Mouse (Mus musculus) G1E (cell line): ENCODE results near the gene Tesmin. TPM values are rescaled to one million over a fixed set of nuclear protein-coding genes. Genes with fewer than 3 reads are reported as not detected.

Experiments used
- ATAC-seq: 2 replicates; pipeline ENCODE4 v1.8.0; 2016; ENCODE audit warnings: mild to moderate bottlenecking; ENCODE audit not compliant: insufficient number of reproducible peaks, poor library complexity, low FRiP score, severe bottlenecking; ENCODE audit errors: extremely low read depth
- DNase-seq: peaks from one replicate; pipeline ENCODE4 v3.0.0; 2012; ENCODE audit warnings: low spot score
- H3K27me3 ChIP-seq: 2 replicates; pipeline ENCODE4 v1.6.1; 2012; ENCODE audit warnings: mild to moderate bottlenecking, low read length, inconsistent platforms; ENCODE audit not compliant: insufficient read depth
- H3K36me3 ChIP-seq: replicated peaks from 2 replicates; pipeline ENCODE3; 2012; ENCODE audit warnings: mild to moderate bottlenecking, inconsistent platforms
- H3K4me1 ChIP-seq: 2 replicates; pipeline ENCODE4 v1.6.1; 2012; ENCODE audit warnings: low read depth, low read length, inconsistent platforms, mixed read lengths; ENCODE audit not compliant: insufficient read depth
- H3K4me3 ChIP-seq: 2 replicates; pipeline ENCODE4 v1.5.1; 2012; ENCODE audit warnings: low read depth, mild to moderate bottlenecking, inconsistent platforms, low read length, moderate library complexity, mixed read lengths
- H3K9me3 ChIP-seq: replicated peaks from 2 replicates; pipeline ENCODE4 v1.6.1; 2012; ENCODE audit warnings: inconsistent platforms
- CTCF ChIP-seq: IDR thresholded peaks from 2 replicates; pipeline ENCODE4 v1.5.1; 2012; ENCODE audit warnings: low read depth, low read length, inconsistent platforms, mixed read lengths
- GATA1 ChIP-seq: IDR thresholded peaks from 2 replicates; pipeline ENCODE4 v1.6.1; 2012; ENCODE audit warnings: borderline replicate concordance, low read length, inconsistent platforms, mixed read lengths
- GATA2 ChIP-seq: IDR thresholded peaks from 2 replicates; pipeline ENCODE4 v1.6.1; 2012; ENCODE audit warnings: low read depth, low read length, inconsistent platforms, borderline replicate concordance
- POLR2AphosphoS5 ChIP-seq: IDR thresholded peaks from 2 replicates; pipeline ENCODE4 v1.6.1; 2012; ENCODE audit warnings: low read depth, low read length, inconsistent platforms; ENCODE audit not compliant: insufficient replicate concordance
- TAL1 ChIP-seq: conservative IDR thresholded peaks from 2 replicates; pipeline ENCODE4 v1.6.1; 2012; ENCODE audit warnings: low read depth, low read length, inconsistent platforms, mixed read lengths
- polyA plus RNA-seq: library from polyadenylated mRNA; stranded (reverse); fragments of >175 nt; gene quantifications from 2 replicates; pipeline ENCODE4 v1.2.3, GENCODE M21; 2012
- total RNA-seq, 2 experiments: library from RNA; stranded (forward) in 1 of 2; stranded (reverse) in 1 of 2; fragments of 200-1000 nt in 1 of 2; fragments of >200 nt in 1 of 2; fragmentation: Nextera tagmentation in 1 of 2; gene quantifications; 2 replicates each; pipeline ENCODE4 v1.2.3; 2014 to 2017

The Tesmin gene
- total and polyA plus RNA-seq, 3 experiments = 0.17 to 0.33 TPM; not detected in 1

DNA sequence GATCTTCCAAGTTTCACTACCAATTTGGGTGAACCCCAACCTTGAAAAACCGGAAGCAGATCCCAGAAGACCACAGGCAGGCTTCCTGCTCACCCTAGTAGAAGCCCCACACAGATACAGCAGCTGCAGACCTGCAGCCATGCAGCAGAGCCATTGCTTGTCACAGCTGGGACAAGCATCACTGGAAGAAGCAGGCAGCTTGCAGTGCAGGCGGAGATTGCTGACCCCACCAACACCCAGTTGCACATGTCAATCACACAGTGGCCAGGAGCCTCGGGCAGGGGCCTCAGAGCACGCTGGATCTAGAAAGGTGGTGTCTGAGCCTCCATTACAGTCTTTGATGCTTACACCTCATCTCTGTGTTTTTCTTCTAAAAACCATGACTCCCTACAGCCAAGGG is 45.5 kb downstream of the Tesmin start:
- H3K9me3 ChIP-seq = no peaks in the 10 kb centered on the region
- H3K4me1 ChIP-seq = 0 out of 2 replicates have a peak, but pooled peaks cover 2% of the 10 kb centered on the region
- H3K4me3 ChIP-seq = no peak overlapping the region
- H3K36me3 ChIP-seq = no peaks in the 10 kb centered on the region
- ATAC-seq (no peak), DNase-seq (no peak)
- no peak for TF ChIP-seq GATA2
- TF ChIP-seq GATA1 = no peak
- TF ChIP-seq TAL1 = no peak
- TF ChIP-seq CTCF = no peak
- TF ChIP-seq POLR2AphosphoS5 = no peak
- H3K27me3 ChIP-seq = peaks cover 30% of the 10 kb centered on the region

DNA sequence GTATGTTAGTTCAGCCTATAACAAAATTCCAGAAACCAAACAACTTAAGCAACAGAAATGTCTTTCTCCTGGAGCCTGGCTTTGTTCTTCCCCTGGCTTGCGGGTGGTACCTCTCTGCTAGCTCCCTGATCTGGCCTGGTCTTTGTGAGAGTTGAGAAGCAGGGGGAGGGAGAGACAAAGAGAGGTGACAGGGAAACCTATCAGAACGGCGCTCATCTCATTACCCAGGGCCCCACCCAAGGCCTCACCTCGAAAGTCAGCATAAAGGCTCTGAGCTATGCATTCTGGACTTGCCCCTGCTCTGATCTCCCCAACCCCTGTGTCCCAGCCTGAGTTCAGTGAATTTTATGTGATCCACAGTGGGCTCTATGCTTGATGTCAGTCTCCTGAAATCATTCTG is 46.0 kb downstream of the Tesmin start:
- no peak overlapping the region for H3K4me3 ChIP-seq
- H3K9me3 ChIP-seq = no peaks in the 10 kb centered on the region
- peaks cover 35% of the 10 kb centered on the region for H3K27me3 ChIP-seq
- no peak for TF ChIP-seq GATA2
- TF ChIP-seq CTCF = no peak
- no peak for TF ChIP-seq GATA1
- no peak for TF ChIP-seq POLR2AphosphoS5
- no peak for TF ChIP-seq TAL1
- H3K4me1 ChIP-seq = no peaks in the 10 kb centered on the region
- no peak for ATAC-seq
- H3K36me3 ChIP-seq = no peaks in the 10 kb centered on the region
- no peak for DNase-seq

DNA sequence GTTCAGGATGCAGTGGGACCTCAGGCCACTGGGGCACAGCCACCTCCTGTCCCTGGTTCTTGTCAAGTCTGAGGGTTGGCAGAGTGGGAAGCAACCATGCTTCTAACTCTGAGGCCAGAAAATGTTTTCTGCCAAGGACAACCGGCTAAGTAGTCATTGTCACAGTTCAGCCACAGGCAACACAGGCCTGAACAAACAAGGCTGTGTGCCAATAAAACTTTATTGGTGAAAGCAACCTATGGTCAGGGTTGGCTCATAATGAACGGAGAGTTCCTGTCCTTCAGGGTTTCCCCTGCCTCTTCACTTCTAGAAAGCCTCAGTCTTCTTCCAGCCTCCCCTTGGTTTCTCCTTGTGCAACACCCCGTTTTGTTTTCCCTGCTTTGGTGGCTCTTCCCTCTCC is 47.2 kb downstream of the Tesmin start:
- ATAC-seq = no peak
- Histone ChIP-seq H3K4me3 (no peak overlapping the region), H3K27me3 (peaks cover 43% of the 10 kb centered on the region)

GRCm38 (mm10) chr19:3436840-3437239 is 48.2 kb downstream of the Tesmin start:
- TF ChIP-seq GATA1 (no peak), CTCF (peak; percentile 45)
- H3K9me3 ChIP-seq = no peaks in the 10 kb centered on the region
- no peaks in the 10 kb centered on the region for H3K4me1 ChIP-seq
- H3K27me3 ChIP-seq = peaks cover 46% of the 10 kb centered on the region
- no peak overlapping the region for H3K4me3 ChIP-seq
- DNase-seq (peak; percentile 35), ATAC-seq (no peak)
- H3K36me3 ChIP-seq = no peaks in the 10 kb centered on the region

More for the DNA sequence above, 47.2 kb downstream of the Tesmin start:
- Histone ChIP-seq H3K36me3 (no peaks in the 10 kb centered on the region), H3K4me1 (no peaks in the 10 kb centered on the region), H3K9me3 (no peaks in the 10 kb centered on the region)
- TF ChIP-seq GATA2 (no peak), CTCF (no peak), GATA1 (no peak), POLR2AphosphoS5 (no peak), TAL1 (no peak)
- DNase-seq = no peak

- Histone ChIP-seq H3K27me3 (peaks cover 54% of the 10 kb centered on the region), H3K36me3 (no peaks in the 10 kb centered on the region), H3K9me3 (no peaks in the 10 kb centered on the region), H3K4me3 (no peak overlapping the region), H3K4me1 (no peaks in the 10 kb centered on the region)
- no peak for TF ChIP-seq CTCF
- TF ChIP-seq GATA1 = no peak
- no peak for TF ChIP-seq POLR2AphosphoS5
- no peak for TF ChIP-seq GATA2
- TF ChIP-seq TAL1 = no peak
- no peak for DNase-seq
- no peak for ATAC-seq
Measured at GRCm38 (mm10) chr19:3437980-3438379, 49.3 kb downstream of the Tesmin start.

DNA sequence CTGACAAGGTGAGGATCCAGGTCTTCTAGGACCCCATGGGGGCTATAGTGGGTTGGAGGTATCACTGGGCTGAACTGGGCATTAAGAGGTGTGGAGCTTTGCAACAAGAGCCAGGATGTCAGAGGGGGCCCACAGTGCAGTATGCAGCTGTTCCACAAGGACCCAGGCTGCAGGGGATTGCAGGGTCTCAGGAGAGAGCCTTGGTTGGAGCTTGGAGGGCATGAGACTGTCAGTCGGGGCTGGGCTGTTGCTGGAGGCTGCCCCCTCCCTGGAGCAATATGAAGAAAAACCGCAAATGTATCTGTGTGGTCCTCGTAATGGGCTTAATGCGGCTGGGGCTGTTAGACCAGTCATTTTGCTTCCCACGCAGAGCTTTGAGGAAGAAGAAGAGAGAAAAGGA is 52.0 kb downstream of the Tesmin start:
- no peak overlapping the region for H3K4me3 ChIP-seq
- H3K4me1 ChIP-seq = no peaks in the 10 kb centered on the region
- no peak for ATAC-seq
- H3K9me3 ChIP-seq = no peaks in the 10 kb centered on the region
- H3K36me3 ChIP-seq = no peaks in the 10 kb centered on the region
- no peak for DNase-seq
- TF ChIP-seq TAL1 = no peak
- no peak for TF ChIP-seq GATA1
- no peak for TF ChIP-seq GATA2
- TF ChIP-seq POLR2AphosphoS5 = no peak
- TF ChIP-seq CTCF = no peak
- peaks cover 57% of the 10 kb centered on the region for H3K27me3 ChIP-seq

DNA sequence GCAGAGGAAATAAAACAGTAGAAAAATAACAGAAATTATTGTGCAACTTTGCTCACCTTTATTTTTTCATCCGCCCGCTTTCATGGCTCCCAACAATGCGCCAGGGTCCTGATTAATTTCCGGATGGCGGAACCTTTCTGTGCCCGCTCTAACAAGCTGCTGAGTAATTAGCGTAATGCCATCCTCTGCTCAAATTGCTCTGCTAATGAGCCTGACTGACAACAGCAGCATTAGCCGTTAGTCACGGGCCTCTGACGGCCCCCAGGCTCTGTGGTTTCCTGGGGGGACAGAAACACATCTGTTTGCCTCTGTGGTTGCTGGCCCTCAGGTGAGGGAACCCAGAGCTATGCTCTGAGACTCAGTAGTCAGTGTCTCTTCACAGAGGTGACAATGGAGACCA is 52.4 kb downstream of the Tesmin start:
- H3K27me3 ChIP-seq = peaks cover 54% of the 10 kb centered on the region
- H3K36me3 ChIP-seq = no peaks in the 10 kb centered on the region
- H3K9me3 ChIP-seq = no peaks in the 10 kb centered on the region
- H3K4me1 ChIP-seq = no peaks in the 10 kb centered on the region
- ATAC-seq (no peak), DNase-seq (no peak)
- TF ChIP-seq GATA1 (no peak), GATA2 (no peak), TAL1 (no peak), POLR2AphosphoS5 (no peak), CTCF (no peak)
- no peak overlapping the region for H3K4me3 ChIP-seq
